Mouse (Mus musculus): ENCODE results near the gene Plcb1.

Gene Plcb1

DNA sequence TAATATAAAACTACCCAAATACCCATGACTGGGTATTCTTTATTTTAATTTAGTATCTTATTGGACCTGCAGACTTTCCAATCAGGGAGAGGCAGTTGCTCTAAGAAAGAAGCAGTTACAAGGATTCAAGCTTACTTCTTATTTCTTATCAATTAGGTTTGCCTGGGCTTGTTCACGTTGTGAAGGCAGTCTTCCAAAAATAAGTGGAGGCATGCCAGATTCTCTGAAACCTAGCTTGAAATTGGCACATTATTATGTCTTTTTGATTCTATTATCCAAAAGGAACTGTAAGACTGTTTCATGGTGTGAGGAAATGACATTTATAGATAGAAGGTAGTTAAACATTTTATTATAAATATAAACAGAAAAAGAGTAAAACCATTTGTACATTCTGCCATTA lies 721.2 kb downstream of the Plcb1 start:
- DNase-seq (ENCODE audit: low spot score in 2 of 2) = no peak

- no peak for DNase-seq (ENCODE audit: low spot score in 2 of 2)
Observed at GRCm38 (mm10) chr2:135518956-135519355, 733.1 kb downstream of the Plcb1 start.

Measured in right cerebral cortex, adult 2 months (tissue).